Mouse (Mus musculus) cerebellum, adult 2 months (tissue): ENCODE results near the gene Klrb1a.
"Not testable (repeated sequence)": the region's sequence is repeated elsewhere in the genome, so short reads cannot be mapped to it uniquely, and the experiment has no call there.

Source experiments
- CTCF ChIP-seq: fragments of 200-500 bp; IDR thresholded peaks from 2 replicates; pipeline ENCODE4 v1.5.1; 2011; ENCODE audit warnings: low read depth, mild to moderate bottlenecking, control low read depth, low read length, moderate library complexity, borderline replicate concordance; ENCODE audit not compliant: insufficient read depth
- POLR2A ChIP-seq: fragments of 200-500 bp; IDR thresholded peaks from 2 replicates; pipeline ENCODE4 v1.6.1; 2011; ENCODE audit warnings: low read length, control low read depth, borderline replicate concordance; ENCODE audit not compliant: insufficient read depth

GRCm38 (mm10) chr6:128625246-128625645 lies 1.9 kb upstream of the Klrb1a start:
- TF ChIP-seq CTCF, POLR2A: not testable (repeated sequence)
